Mouse (Mus musculus): ENCODE data around the gene Cxcl1.

DNA sequence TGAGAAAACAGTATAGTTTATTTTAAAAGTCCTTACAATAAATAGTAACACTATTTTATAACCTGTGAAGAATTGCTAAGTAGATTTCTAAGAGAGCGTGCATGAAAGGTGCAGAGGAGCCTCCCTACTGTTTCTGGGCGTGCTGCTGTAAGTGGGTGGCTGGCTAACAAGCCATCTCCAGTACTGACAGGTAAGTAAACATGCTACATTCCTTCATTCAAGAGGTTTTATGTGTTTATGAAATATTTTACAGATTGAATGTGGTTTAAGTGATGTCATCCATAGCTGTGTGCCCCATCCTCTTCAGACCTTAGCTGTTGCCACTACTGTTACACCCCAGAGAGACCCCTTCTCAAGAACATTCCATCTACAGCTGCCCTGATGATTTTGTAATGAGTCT lies 32.6 kb upstream of the Cxcl1 start:
- no peak for TF ChIP-seq SIN3A (IDR thresholded peaks at IDR 0.05; ENCODE audit: low read length)
- no peak for TF ChIP-seq TAL1 (IDR thresholded peaks at IDR 0.05; ENCODE audit: low read length)
- no peak for TF ChIP-seq HCFC1 (IDR thresholded peaks at IDR 0.05; ENCODE audit: low read depth, low read length)
- TF ChIP-seq GATA1 (IDR thresholded peaks at IDR 0.05; ENCODE audit: low read depth, low read length) = no peak

Measured in MEL (cell line).